Mouse (Mus musculus) G1E-ER4 (cell line): ENCODE measurements around the gene Mast1. TPM values are rescaled to one million over a fixed set of nuclear protein-coding genes. Genes with fewer than 3 reads are reported as not detected.

ENCODE experiments used
- GATA1 ChIP-seq: IDR thresholded peaks from one replicate; pipeline ENCODE4 v1.8.0; 2012; ENCODE audit warnings: low read length, inconsistent platforms
- polyA plus RNA-seq: library from polyadenylated mRNA; stranded (reverse); fragments of >175 nt; gene quantifications from 2 replicates; pipeline ENCODE4 v1.2.3, GENCODE M21; 2012

Gene Mast1
- polyA plus RNA-seq, 1 experiment: 0.46 TPM

- TF ChIP-seq GATA1: no peak
Measured at GRCm38 (mm10) chr8:84934860-84935259, 2.3 kb downstream of the Mast1 start.

GRCm38 (mm10) chr8:84933767-84934559, 3.2 kb downstream of the Mast1 start:
- TF ChIP-seq GATA1: no peak

DNA sequence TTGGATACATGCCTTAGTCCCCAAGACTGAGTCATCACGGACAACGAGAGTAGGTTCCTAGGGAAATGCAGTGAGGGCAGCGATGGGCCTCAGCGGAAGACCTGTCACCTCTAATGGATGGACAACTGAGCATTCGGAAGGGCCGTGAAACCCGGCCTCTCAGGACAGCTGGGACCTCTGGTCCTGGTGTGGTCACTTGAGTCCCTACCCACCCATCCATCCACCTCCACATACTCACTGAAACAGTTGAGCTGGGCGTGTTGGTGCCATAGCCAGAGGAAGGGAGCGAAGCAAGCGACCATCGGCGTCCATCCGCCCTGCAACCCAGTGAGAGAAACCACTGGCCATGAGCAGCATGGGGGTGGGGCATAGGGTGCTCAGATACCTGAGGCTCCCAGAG, 6.6 kb downstream of the Mast1 start:
- no peak for TF ChIP-seq GATA1

DNA sequence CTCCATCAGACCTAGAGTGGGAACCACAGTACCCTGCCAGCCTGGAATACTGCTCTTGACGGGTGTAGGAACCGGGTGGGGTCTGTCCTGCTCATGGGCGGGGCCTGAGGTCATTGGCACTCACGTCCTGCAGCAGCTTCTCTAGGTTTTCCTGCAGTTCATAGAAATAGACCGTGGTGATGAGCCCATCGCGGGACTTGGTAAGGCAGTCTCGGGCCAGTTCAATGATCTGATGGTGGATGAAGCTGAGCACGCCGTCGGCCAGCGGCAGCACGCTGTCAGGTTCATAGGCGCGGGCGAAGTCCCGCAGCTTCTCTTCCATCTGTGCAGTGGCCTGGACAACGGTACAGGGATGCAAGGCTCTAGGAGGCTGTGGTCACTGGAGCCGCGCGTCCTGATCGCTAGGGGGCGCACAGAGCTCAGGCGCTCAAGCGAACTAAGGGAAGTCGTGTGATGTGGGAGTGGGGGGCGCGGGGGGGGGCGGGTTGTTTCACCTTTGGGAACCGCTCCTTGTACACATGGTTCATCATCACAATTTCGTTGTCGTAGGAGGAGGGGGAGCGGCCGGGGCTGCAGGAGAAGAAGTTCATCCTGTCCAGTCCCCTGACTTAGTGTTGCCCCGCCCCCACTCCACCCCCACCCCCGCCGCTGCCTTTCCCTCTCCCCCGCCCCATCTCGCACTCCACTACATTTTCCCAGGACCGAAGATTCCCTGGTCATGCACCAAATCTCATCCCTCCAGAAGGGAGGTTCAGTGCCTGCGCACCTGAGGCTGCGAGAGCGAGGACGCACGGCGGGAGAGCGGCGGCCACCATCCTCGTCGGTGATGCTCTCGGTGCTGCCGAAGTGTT, 8.5 kb downstream of the Mast1 start:
- no peak for TF ChIP-seq GATA1

- TF ChIP-seq GATA1: no peak
Measured at GRCm38 (mm10) chr8:84927513-84927912, 9.6 kb downstream of the Mast1 start.

- no peak for TF ChIP-seq GATA1
Measured at GRCm38 (mm10) chr8:84925557-84925956, 11.6 kb downstream of the Mast1 start.

DNA sequence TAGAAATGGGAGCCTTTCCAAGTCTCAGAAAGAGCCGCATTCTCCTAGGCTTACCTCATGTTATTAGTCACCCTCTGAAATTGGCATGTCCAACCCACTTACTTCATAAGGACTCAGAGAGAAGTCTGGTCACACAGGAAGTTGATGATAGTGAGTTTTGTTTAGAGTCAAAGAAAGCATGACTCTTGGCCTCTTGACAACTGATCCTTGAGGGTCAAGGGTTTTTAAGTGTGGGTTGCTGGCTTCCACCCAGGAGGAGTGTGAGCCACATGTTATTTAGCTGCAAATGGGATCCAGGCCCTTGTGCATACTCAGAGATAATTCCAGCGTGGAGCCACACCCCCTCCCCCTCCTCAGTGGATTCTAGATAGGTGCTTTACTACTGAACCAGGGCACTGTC, 15.6 kb downstream of the Mast1 start:
- no peak for TF ChIP-seq GATA1

DNA sequence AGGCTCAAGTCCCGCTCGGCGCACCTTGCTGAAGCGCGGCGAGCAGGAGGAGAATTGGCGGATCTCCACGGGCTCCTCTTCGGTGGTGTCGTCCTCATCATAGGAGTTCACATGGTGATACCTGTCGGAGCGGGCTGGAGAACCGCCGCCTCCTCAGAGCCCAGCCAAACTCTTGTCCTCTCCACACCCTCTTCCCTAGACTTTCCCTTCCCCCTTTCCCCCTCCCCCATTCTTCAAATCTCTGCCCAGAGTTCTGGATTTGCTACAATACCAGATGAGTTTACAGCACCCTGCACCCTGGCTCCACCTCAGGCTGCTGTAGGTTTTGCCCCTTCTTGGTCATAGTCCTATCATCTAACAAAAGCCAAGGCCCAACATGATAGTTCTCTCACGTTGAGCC, 18.5 kb downstream of the Mast1 start:
- no peak for TF ChIP-seq GATA1

DNA sequence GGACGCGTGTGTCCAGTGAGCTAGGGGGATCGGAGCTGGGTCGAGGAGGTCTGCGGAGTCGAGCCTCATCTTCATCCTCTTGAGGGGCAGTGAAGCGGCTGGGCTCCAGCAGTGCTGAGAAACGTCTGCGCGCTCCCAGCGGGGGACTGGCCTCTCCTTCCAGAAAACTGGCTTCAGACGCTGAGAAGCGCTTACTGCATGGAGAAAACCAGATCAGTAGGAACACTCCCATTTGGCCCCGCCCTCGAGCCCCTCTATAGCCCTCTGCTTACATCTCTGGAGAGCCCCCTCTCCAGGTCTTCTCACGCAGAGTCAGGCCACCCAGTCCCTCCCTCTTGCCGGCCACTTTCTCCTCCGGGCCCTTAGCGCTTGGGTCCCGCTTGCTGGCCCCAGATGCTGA, 19.4 kb downstream of the Mast1 start:
- no peak for TF ChIP-seq GATA1

DNA sequence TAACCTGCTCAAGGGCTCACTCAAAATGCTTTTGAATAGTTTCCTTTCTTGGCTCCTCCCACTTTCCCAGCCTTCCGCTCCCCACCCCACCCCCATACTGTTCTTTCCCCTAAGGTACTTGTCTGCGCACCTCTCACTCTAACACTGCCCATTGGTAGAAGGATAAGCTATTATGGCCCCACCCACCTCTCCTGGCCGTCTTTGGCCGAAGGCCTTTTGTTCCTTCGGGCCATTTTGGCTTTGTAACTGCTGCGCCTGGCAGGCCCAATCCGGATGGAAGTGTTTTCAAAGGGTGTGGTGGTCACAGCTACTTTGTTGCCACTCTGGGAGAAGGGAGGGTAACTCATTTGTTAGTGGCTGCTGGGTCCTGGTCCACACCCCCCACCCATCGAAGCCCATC, 21.9 kb downstream of the Mast1 start:
- no peak for TF ChIP-seq GATA1

GRCm38 (mm10) chr8:84913960-84914359, 23.2 kb downstream of the Mast1 start:
- TF ChIP-seq GATA1: no peak

GRCm38 (mm10) chr8:84913502-84913900, 23.7 kb downstream of the Mast1 start:
- TF ChIP-seq GATA1: no peak

- no peak for TF ChIP-seq GATA1
Measured at GRCm38 (mm10) chr8:84912895-84913501, 24.2 kb downstream of the Mast1 start.

- TF ChIP-seq GATA1: no peak
Measured at GRCm38 (mm10) chr8:84912391-84912790, 24.8 kb downstream of the Mast1 start.

DNA sequence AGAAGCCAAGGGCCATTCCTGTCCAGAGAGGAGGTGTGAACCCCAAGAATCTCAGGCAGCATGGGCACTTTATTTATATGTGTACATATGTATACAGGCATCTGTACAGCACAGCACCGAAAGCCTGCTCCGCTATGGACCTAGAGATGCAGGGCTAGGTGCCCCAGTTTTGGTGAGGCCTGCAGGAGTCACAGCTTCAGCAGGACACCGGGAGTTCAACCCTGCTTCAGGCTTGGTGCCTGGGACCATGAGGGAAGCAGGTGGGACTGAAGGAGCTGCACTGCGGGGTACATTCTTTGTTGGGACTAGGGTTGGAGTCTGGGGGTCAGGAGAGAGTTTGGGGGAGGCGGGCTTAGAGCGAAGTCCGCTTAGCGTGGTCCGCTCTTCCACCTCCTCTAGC, 25.3 kb downstream of the Mast1 start:
- TF ChIP-seq GATA1: no peak

DNA sequence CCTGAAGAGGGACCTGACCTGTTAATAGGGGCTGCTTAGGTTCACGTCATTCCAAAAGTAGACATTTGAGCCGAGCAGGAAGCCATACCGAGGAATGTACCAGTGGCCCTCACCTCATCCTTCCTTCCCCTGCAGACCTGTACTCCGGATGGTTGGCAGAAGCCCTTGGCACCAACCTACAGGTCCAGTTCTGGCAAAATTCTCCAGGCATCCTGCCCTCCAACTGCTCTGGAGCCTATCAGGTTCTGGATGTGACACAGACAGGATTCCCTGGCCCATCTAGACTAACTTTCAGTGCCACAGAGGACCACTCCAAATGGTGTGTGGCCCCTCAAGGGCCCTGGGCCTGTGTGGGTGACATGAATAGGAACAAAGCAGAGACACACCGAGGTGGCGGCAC, 26.6 kb downstream of the Mast1 start:
- no peak for TF ChIP-seq GATA1
